Mouse (Mus musculus) heart, postnatal 0 days (tissue): Measurements from ENCODE around the gene Cenpo.

ENCODE experiments used
- CTCF ChIP-seq: IDR thresholded peaks from 2 replicates; pipeline ENCODE4 v1.5.1; 2016; ENCODE audit warnings: antibody characterized with exemption, control low read depth, low read depth
- EP300 ChIP-seq: IDR thresholded peaks from 2 replicates; pipeline ENCODE4 v1.6.1; 2016; ENCODE audit warnings: antibody characterized with exemption, low read depth

GRCm38 (mm10) chr12:4157466-4157865 lies 76.6 kb downstream of the Cenpo start:
- TF ChIP-seq CTCF: no peak
- TF ChIP-seq EP300: no peak
